Mouse (Mus musculus): ENCODE data around the gene Srsf9. TPM values are rescaled to one million over a fixed set of nuclear protein-coding genes. Genes with fewer than 3 reads are reported as not detected.

Srsf9 gene
- polyA plus RNA-seq, 1 experiment = 67.6 TPM

- TF ChIP-seq CTCF (IDR thresholded peaks at IDR 0.05; ENCODE audit: borderline replicate concordance, control insufficient read depth, extremely low read depth, insufficient read depth, low read length, poor library complexity) = no peak
- no peak for TF ChIP-seq POLR2A (IDR thresholded peaks at IDR 0.05; ENCODE audit: control insufficient read depth, extremely low read depth, insufficient read depth, low read length, poor library complexity)
- WGBS = 89% methylated on average over 5 of the region's 5 CpGs
- no peak overlapping the region for H3K27ac ChIP-seq (ENCODE audit: control insufficient read depth, insufficient read depth, low read length)
- no peaks in the 10 kb centered on the region for H3K36me3 ChIP-seq (ENCODE audit: control insufficient read depth, insufficient read depth, low read length)
- DNase-seq = no peak
- peaks cover 5% of the 10 kb centered on the region for H3K4me1 ChIP-seq (replicated peaks; ENCODE audit: control insufficient read depth, insufficient read depth, low read length)
- H3K27me3 ChIP-seq (ENCODE audit: control insufficient read depth, insufficient read depth, low read length) = no peaks in the 10 kb centered on the region; the same call in 1 of the 2 replicates
- H3K4me3 ChIP-seq (ENCODE audit: control insufficient read depth, insufficient read depth, low read length) = no peak overlapping the region
Observed at GRCm38 (mm10) chr5:115351348-115351747, 24.4 kb downstream of the Srsf9 start.

- H3K4me3 ChIP-seq (ENCODE audit: control insufficient read depth, insufficient read depth, low read length) = no peak overlapping the region
- WGBS = 72% methylated on average over 13 of the region's 13 CpGs
- TF ChIP-seq CTCF (IDR thresholded peaks at IDR 0.05; ENCODE audit: borderline replicate concordance, control insufficient read depth, extremely low read depth, insufficient read depth, low read length, poor library complexity) = no peak
- no peak for TF ChIP-seq POLR2A (IDR thresholded peaks at IDR 0.05; ENCODE audit: control insufficient read depth, extremely low read depth, insufficient read depth, low read length, poor library complexity)
- no peaks in the 10 kb centered on the region for H3K4me1 ChIP-seq (replicated peaks; ENCODE audit: control insufficient read depth, insufficient read depth, low read length)
- no peak for DNase-seq
- no peaks in the 10 kb centered on the region for H3K36me3 ChIP-seq (ENCODE audit: control insufficient read depth, insufficient read depth, low read length)
- H3K27ac ChIP-seq (ENCODE audit: control insufficient read depth, insufficient read depth, low read length) = no peak overlapping the region
- H3K27me3 ChIP-seq (ENCODE audit: control insufficient read depth, insufficient read depth, low read length) = no peaks in the 10 kb centered on the region; the same call in 1 of the 2 replicates
Observed at GRCm38 (mm10) chr5:115355070-115355469, 28.1 kb downstream of the Srsf9 start.

- TF ChIP-seq POLR2A (IDR thresholded peaks at IDR 0.05; ENCODE audit: control insufficient read depth, extremely low read depth, insufficient read depth, low read length, poor library complexity) (no peak), CTCF (IDR thresholded peaks at IDR 0.05; ENCODE audit: borderline replicate concordance, control insufficient read depth, extremely low read depth, insufficient read depth, low read length, poor library complexity) (peak; percentile 93)
- no peak overlapping the region for H3K27ac ChIP-seq (ENCODE audit: control insufficient read depth, insufficient read depth, low read length)
- peaks cover 4% of the 10 kb centered on the region for H3K27me3 ChIP-seq (ENCODE audit: control insufficient read depth, insufficient read depth, low read length)
- no peak overlapping the region for H3K4me3 ChIP-seq (ENCODE audit: control insufficient read depth, insufficient read depth, low read length)
- 6% methylated on average over 12 of the region's 12 CpGs for WGBS
- peak; percentile 86 for DNase-seq
- H3K4me1 ChIP-seq (replicated peaks; ENCODE audit: control insufficient read depth, insufficient read depth, low read length) = no peaks in the 10 kb centered on the region
- no peaks in the 10 kb centered on the region for H3K36me3 ChIP-seq (ENCODE audit: control insufficient read depth, insufficient read depth, low read length)
Observed at GRCm38 (mm10) chr5:115358872-115359271, 31.9 kb downstream of the Srsf9 start.

GRCm38 (mm10) chr5:115359438-115359837 is 32.5 kb downstream of the Srsf9 start:
- H3K4me3 ChIP-seq (ENCODE audit: control insufficient read depth, insufficient read depth, low read length) = no peak overlapping the region

GRCm38 (mm10) chr5:115359851-115360372 is 32.9 kb downstream of the Srsf9 start:
- no peak overlapping the region for H3K27ac ChIP-seq (ENCODE audit: control insufficient read depth, insufficient read depth, low read length)
- TF ChIP-seq POLR2A (IDR thresholded peaks at IDR 0.05; ENCODE audit: control insufficient read depth, extremely low read depth, insufficient read depth, low read length, poor library complexity) = no peak
- peaks cover 4% of the 10 kb centered on the region for H3K27me3 ChIP-seq (ENCODE audit: control insufficient read depth, insufficient read depth, low read length)
- H3K36me3 ChIP-seq (ENCODE audit: control insufficient read depth, insufficient read depth, low read length) = no peaks in the 10 kb centered on the region
- WGBS = 79% methylated on average over 5 of the region's 5 CpGs
- no peak overlapping the region for H3K4me3 ChIP-seq (ENCODE audit: control insufficient read depth, insufficient read depth, low read length)
- DNase-seq = no peak
- H3K4me1 ChIP-seq (replicated peaks; ENCODE audit: control insufficient read depth, insufficient read depth, low read length) = no peaks in the 10 kb centered on the region

More at GRCm38 (mm10) chr5:115359438-115359837, 32.5 kb downstream of the Srsf9 start:
- TF ChIP-seq CTCF (IDR thresholded peaks at IDR 0.05; ENCODE audit: borderline replicate concordance, control insufficient read depth, extremely low read depth, insufficient read depth, low read length, poor library complexity) (no peak), POLR2A (IDR thresholded peaks at IDR 0.05; ENCODE audit: control insufficient read depth, extremely low read depth, insufficient read depth, low read length, poor library complexity) (no peak)
- H3K27ac ChIP-seq (ENCODE audit: control insufficient read depth, insufficient read depth, low read length) = no peak overlapping the region
- DNase-seq = no peak
- 57% methylated on average over 8 of the region's 8 CpGs for WGBS
- no peaks in the 10 kb centered on the region for H3K4me1 ChIP-seq (replicated peaks; ENCODE audit: control insufficient read depth, insufficient read depth, low read length)
- no peaks in the 10 kb centered on the region for H3K36me3 ChIP-seq (ENCODE audit: control insufficient read depth, insufficient read depth, low read length)
- H3K27me3 ChIP-seq (ENCODE audit: control insufficient read depth, insufficient read depth, low read length) = peaks cover 4% of the 10 kb centered on the region

GRCm38 (mm10) chr5:115362216-115362615 is 35.2 kb downstream of the Srsf9 start:
- Histone ChIP-seq H3K27ac (ENCODE audit: control insufficient read depth, insufficient read depth, low read length) (no peak overlapping the region), H3K27me3 (ENCODE audit: control insufficient read depth, insufficient read depth, low read length) (peaks cover 4% of the 10 kb centered on the region), H3K4me3 (ENCODE audit: control insufficient read depth, insufficient read depth, low read length) (no peak overlapping the region), H3K36me3 (ENCODE audit: control insufficient read depth, insufficient read depth, low read length) (no peaks in the 10 kb centered on the region), H3K4me1 (replicated peaks; ENCODE audit: control insufficient read depth, insufficient read depth, low read length) (no peaks in the 10 kb centered on the region)
- TF ChIP-seq CTCF (IDR thresholded peaks at IDR 0.05; ENCODE audit: borderline replicate concordance, control insufficient read depth, extremely low read depth, insufficient read depth, low read length, poor library complexity) (no peak), POLR2A (IDR thresholded peaks at IDR 0.05; ENCODE audit: control insufficient read depth, extremely low read depth, insufficient read depth, low read length, poor library complexity) (no peak)
- 36% methylated on average over 7 of the region's 7 CpGs for WGBS
- DNase-seq = no peak
